ENCODE assay signal across 34 mouse cellular contexts in the genomic region with DNA sequence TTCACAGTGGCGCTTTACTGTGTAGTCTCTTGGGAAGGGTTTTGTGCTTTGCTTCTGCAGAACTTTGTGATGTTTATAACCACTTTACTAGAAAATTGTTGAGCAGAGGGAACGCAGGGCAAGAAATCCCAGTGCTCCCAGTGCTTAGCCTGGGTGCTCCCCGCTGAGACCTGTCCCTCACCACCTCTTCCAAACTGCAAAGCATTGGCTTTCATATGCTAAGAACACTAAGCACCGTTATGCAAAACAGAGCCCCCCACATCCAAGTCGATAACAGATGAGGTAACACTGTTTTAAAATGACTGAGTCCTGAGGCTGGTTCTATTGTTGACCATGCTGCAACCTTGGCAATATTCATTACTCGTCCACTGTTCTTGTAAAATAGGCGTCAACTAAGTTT.
"Had no signal": no experiment of that assay in that cellular context is flagged by ENCODE, and none has a peak within 500 bp of the region (broad histone marks: within the 10 kb centered on the region; RNA-seq: fewer than 3 reads in every experiment).

No protein-coding gene starts in this region.

- H3K27ac ChIP-seq: heart, embryonic 13.5 days; heart, embryonic 15.5 days; hindbrain, embryonic 10.5 days; hindbrain, embryonic 12.5 days; hindbrain, embryonic 13.5 days; hindbrain, embryonic 14.5 days; hindbrain, embryonic 15.5 days; hindbrain, postnatal 0 days; intestine, embryonic 15.5 days; kidney, embryonic 15.5 days; kidney, postnatal 0 days; layer of hippocampus, adult 2 months; left cerebral cortex, adult 2 months had no signal

- H3K36me3 ChIP-seq: heart, embryonic 12.5 days; heart, embryonic 13.5 days; heart, embryonic 15.5 days; hindbrain, embryonic 10.5 days; hindbrain, embryonic 12.5 days; hindbrain, embryonic 13.5 days; hindbrain, embryonic 15.5 days; intestine, embryonic 15.5 days; kidney, embryonic 15.5 days had no signal

- H3K4me1 ChIP-seq: heart, embryonic 15.5 days; hindbrain, embryonic 12.5 days; hindbrain, embryonic 13.5 days; hindbrain, embryonic 15.5 days; intestine, embryonic 15.5 days; kidney, embryonic 15.5 days had no signal

- H3K9me3 ChIP-seq: heart, embryonic 12.5 days; heart, embryonic 13.5 days; heart, embryonic 15.5 days; hindbrain, embryonic 10.5 days; hindbrain, embryonic 12.5 days; hindbrain, embryonic 13.5 days; hindbrain, embryonic 15.5 days; intestine, embryonic 15.5 days; kidney, embryonic 15.5 days had no signal

- H3K27me3 ChIP-seq: heart, embryonic 12.5 days; heart, embryonic 13.5 days; heart, embryonic 15.5 days; hindbrain, embryonic 12.5 days; hindbrain, embryonic 13.5 days; hindbrain, embryonic 15.5 days; intestine, embryonic 15.5 days; kidney, embryonic 15.5 days had no signal

- H3K4me3 ChIP-seq: heart, embryonic 12.5 days; heart, embryonic 13.5 days; heart, embryonic 15.5 days; hindbrain, embryonic 10.5 days; hindbrain, embryonic 12.5 days; hindbrain, embryonic 13.5 days; hindbrain, embryonic 15.5 days; intestine, embryonic 15.5 days; kidney, embryonic 15.5 days; layer of hippocampus, adult 2 months; left cerebral cortex, adult 2 months had no signal

- H3K4me2 ChIP-seq: heart, embryonic 12.5 days; heart, embryonic 13.5 days; heart, embryonic 15.5 days; hindbrain, embryonic 12.5 days; hindbrain, embryonic 13.5 days; hindbrain, embryonic 14.5 days; hindbrain, embryonic 15.5 days; intestine, embryonic 15.5 days; kidney, embryonic 15.5 days had no signal

- H3K9ac ChIP-seq: heart, embryonic 12.5 days; heart, embryonic 13.5 days; heart, embryonic 15.5 days; hindbrain, embryonic 12.5 days; hindbrain, embryonic 13.5 days; hindbrain, embryonic 14.5 days; hindbrain, embryonic 15.5 days; intestine, embryonic 15.5 days; kidney, embryonic 15.5 days had no signal

- ATAC-seq: hindbrain, embryonic 16.5 days; hindbrain, postnatal 0 days; inflammation-experienced regulatory T-cells, adult 6 months; intestine, embryonic 15.5 days; intestine, embryonic 16.5 days; intestine, postnatal 0 days had no signal

- DNase-seq: heart, postnatal 10 days; heart, postnatal 14 days; heart, postnatal 36 days; heart, postnatal 4 days; kidney, adult 11 months; kidney, adult 18-20 months; kidney, adult 2 months; kidney, adult 8-10 months; kidney, adult 9 months; kidney, postnatal 10 days; kidney, postnatal 14 days; kidney, postnatal 25 days; kidney, postnatal 36 days; kidney, postnatal 4 days; layer of hippocampus, adult 9-11 months; layer of hippocampus, postnatal 36 days had no signal
